ENCODE assay signal across 10 mouse cellular contexts in the genomic region with DNA sequence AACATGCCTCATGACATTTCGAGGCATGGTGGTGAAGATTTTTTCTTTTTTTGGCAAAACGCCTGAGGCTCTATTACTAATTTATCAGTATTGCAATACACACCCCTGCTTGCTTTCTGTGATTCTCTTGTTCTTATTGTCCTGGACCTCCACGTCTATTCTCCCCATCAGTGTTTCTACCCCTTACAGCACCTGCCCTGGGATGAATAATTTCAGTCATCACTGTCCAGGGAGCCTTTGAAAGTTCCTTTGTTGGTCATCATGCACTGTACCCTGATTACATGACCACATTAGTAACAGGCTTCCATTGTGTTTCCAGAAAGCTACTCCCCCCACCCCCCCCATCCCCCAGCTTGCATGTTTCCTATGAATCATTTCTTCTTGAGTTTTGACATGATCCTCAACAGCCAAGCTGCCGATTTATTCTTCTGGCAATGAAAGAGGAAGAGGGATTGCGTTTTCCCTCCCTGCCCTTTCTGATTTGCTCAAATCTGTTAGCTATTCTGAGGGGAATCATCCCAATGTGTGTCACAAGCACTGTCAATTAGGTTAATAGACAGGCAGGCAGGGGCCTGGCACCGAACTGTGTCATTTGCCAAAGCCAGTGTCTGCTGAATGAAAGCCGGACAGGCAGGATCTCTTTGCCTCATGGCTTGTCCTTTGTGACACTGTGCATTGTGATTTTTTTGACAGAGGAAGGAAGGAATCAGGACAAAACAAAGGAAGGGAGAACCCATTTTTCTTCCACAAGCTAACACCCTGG.
A peak's percentile ranks its signal among the peaks of the same experiment; 100 is the strongest.
DNase-seq lines count a peak whose midpoint lies in the region; ATAC-seq and TF ChIP-seq lines count a peak whose summit lies in the region.
"Had no signal": no experiment of that assay in that cellular context is flagged by ENCODE, and none has a peak within 500 bp of the region (broad histone marks: within the 10 kb centered on the region; RNA-seq: fewer than 3 reads in every experiment).

No protein-coding gene starts in this region.

- no peak for TF ChIP-seq POLR2A in kidney, adult 2 months (IDR thresholded peaks at IDR 0.05; ENCODE audit: low read depth, low read length)

- H3K27ac ChIP-seq in kidney, adult 2 months (ENCODE audit: insufficient read depth, low read depth, low read length): no peak overlapping the region
- H3K27ac ChIP-seq in hindbrain, embryonic 11.5 days (ENCODE audit: low read depth, low read length): peak overlapping the region; percentile 62
- H3K27ac ChIP-seq in midbrain, embryonic 14.5 days (replicated peaks; ENCODE audit: low read depth, low read length): peak overlapping the region; percentile 81
- no peak overlapping the region for H3K27ac ChIP-seq in kidney, embryonic 15.5 days
- H3K27ac ChIP-seq: limb, embryonic 13.5 days had no signal

- H3K27me3 ChIP-seq in kidney, adult 2 months (replicated peaks; ENCODE audit: control insufficient read depth, insufficient read depth, low read length): no peaks in the 10 kb centered on the region
- H3K27me3 ChIP-seq in hindbrain, embryonic 11.5 days (ENCODE audit: control insufficient read depth, insufficient read depth, low read length): no peaks in the 10 kb centered on the region
- H3K27me3 ChIP-seq in midbrain, embryonic 14.5 days (ENCODE audit: control insufficient read depth, insufficient read depth, low read length): no peaks in the 10 kb centered on the region
- no peaks in the 10 kb centered on the region for H3K27me3 ChIP-seq in kidney, embryonic 15.5 days
- H3K27me3 ChIP-seq: limb, embryonic 13.5 days had no signal

- no peak overlapping the region for H3K4me3 ChIP-seq in kidney, adult 2 months (ENCODE audit: insufficient read depth, low read depth, low read length)
- no peak overlapping the region for H3K4me3 ChIP-seq in hindbrain, embryonic 11.5 days (ENCODE audit: low read depth, low read length)
- H3K4me3 ChIP-seq in midbrain, embryonic 14.5 days (replicated peaks; ENCODE audit: low read depth, low read length): no peak overlapping the region
- no peak overlapping the region for H3K4me3 ChIP-seq in kidney, embryonic 15.5 days (replicated peaks)
- H3K4me3 ChIP-seq: limb, embryonic 13.5 days had no signal

- no peak overlapping the region for H3K4me2 ChIP-seq in hindbrain, embryonic 11.5 days (replicated peaks; ENCODE audit: low read depth, low read length)
- no peak overlapping the region for H3K4me2 ChIP-seq in midbrain, embryonic 14.5 days (ENCODE audit: low read length)
- no peak overlapping the region for H3K4me2 ChIP-seq in kidney, embryonic 15.5 days
- H3K4me2 ChIP-seq: limb, embryonic 13.5 days had no signal

- H3K4me1 ChIP-seq in kidney, adult 2 months (ENCODE audit: control insufficient read depth, insufficient read depth, low read length): no peaks in the 10 kb centered on the region
- H3K4me1 ChIP-seq in hindbrain, embryonic 11.5 days (replicated peaks; ENCODE audit: control insufficient read depth, insufficient read depth, low read length): no peaks in the 10 kb centered on the region; the same call in 1 of the 2 replicates
- H3K4me1 ChIP-seq in midbrain, embryonic 14.5 days (ENCODE audit: control insufficient read depth, insufficient read depth, low read length): no peaks in the 10 kb centered on the region
- no peaks in the 10 kb centered on the region for H3K4me1 ChIP-seq in kidney, embryonic 15.5 days
- H3K4me1 ChIP-seq: limb, embryonic 13.5 days had no signal

- peak; percentile 90 for ATAC-seq in hindbrain, embryonic 11.5 days (ENCODE audit: low FRiP score)
- peak; percentile 84 for ATAC-seq in midbrain, embryonic 14.5 days (ENCODE audit: low FRiP score, low TSS enrichment)
- no peak for ATAC-seq in CD4-positive, CD25-positive, alpha-beta regulatory T cell, adult 4 months
- no peak for ATAC-seq in kidney, embryonic 15.5 days (replicated peaks; ENCODE audit: low FRiP score)
- ATAC-seq: inflammation-experienced regulatory T-cells, adult 6 months had no signal

- H3K36me3 ChIP-seq in kidney, adult 2 months (ENCODE audit: control insufficient read depth, insufficient read depth, low read length): no peaks in the 10 kb centered on the region
- no peaks in the 10 kb centered on the region for H3K36me3 ChIP-seq in hindbrain, embryonic 11.5 days (ENCODE audit: control insufficient read depth, insufficient read depth, low read length)
- no peaks in the 10 kb centered on the region for H3K36me3 ChIP-seq in midbrain, embryonic 14.5 days (ENCODE audit: control insufficient read depth, insufficient read depth, low read length)
- H3K36me3 ChIP-seq in kidney, embryonic 15.5 days: no peaks in the 10 kb centered on the region
- H3K36me3 ChIP-seq: limb, embryonic 13.5 days had no signal

- H3K9ac ChIP-seq in hindbrain, embryonic 11.5 days (ENCODE audit: low read depth, low read length): no peak overlapping the region
- no peak overlapping the region for H3K9ac ChIP-seq in midbrain, embryonic 14.5 days (replicated peaks; ENCODE audit: low read length)
- H3K9ac ChIP-seq in kidney, embryonic 15.5 days: no peak overlapping the region
- H3K9ac ChIP-seq: limb, embryonic 13.5 days had no signal

- WGBS in kidney, adult 2 months: 73% methylated on average over 7 of the region's 7 CpGs
- 40% methylated on average over 7 of the region's 7 CpGs for WGBS in hindbrain, embryonic 11.5 days
- 16% methylated on average over 7 of the region's 7 CpGs for WGBS in midbrain, embryonic 14.5 days
- WGBS in kidney, embryonic 15.5 days: 69% methylated on average over 7 of the region's 7 CpGs

- peak; percentile 29 for DNase-seq in kidney, adult 2 months
- DNase-seq in kidney, adult 11 months: no peak
- DNase-seq in embryo, embryonic 10 days (ENCODE audit: low spot score): peak; percentile 13
- DNase-seq in hindbrain, embryonic 11.5 days (ENCODE audit: low spot score): peak; percentile 47
- peak; percentile 69 for DNase-seq in midbrain, embryonic 14.5 days
- no peak for DNase-seq in gastrocnemius, postnatal 4 days (ENCODE audit: low spot score in 2 of 2)

- H3K9me3 ChIP-seq in hindbrain, embryonic 11.5 days (ENCODE audit: control insufficient read depth, low read length): no peaks in the 10 kb centered on the region
- H3K9me3 ChIP-seq in midbrain, embryonic 14.5 days (ENCODE audit: control insufficient read depth, low read length): no peaks in the 10 kb centered on the region
- H3K9me3 ChIP-seq in kidney, embryonic 15.5 days (replicated peaks): no peaks in the 10 kb centered on the region
- H3K9me3 ChIP-seq: limb, embryonic 13.5 days had no signal

- TF ChIP-seq CTCF in kidney, adult 2 months (conservative IDR thresholded peaks at IDR 0.05; ENCODE audit: insufficient read depth, insufficient read length, low read depth, low read length): no peak

Comparison
In these comparisons a context has a peak if more than half of its experiments do, and no peak if none do; other contexts are left out.
1. DNase-seq: peak in kidney, adult 2 months (single experiment), embryo, embryonic 10 days (single experiment), hindbrain, embryonic 11.5 days (single experiment) and midbrain, embryonic 14.5 days (single experiment); none in kidney, adult 11 months (single experiment) and gastrocnemius, postnatal 4 days (0 of 2).
2. H3K27ac ChIP-seq: peak in hindbrain, embryonic 11.5 days (single experiment) and midbrain, embryonic 14.5 days (single experiment); none in kidney, adult 2 months (single experiment) and kidney, embryonic 15.5 days (single experiment).
3. ATAC-seq: peak in hindbrain, embryonic 11.5 days (single experiment) and midbrain, embryonic 14.5 days (single experiment); none in CD4-positive, CD25-positive, alpha-beta regulatory T cell, adult 4 months (single experiment) and kidney, embryonic 15.5 days (single experiment).